Mouse (Mus musculus) heart, embryonic 11.5 days (tissue): Measurements from ENCODE around the gene Adprm. TPM values are rescaled to one million over a fixed set of nuclear protein-coding genes. Genes with fewer than 3 reads are reported as not detected.

ENCODE experiments used
- ATAC-seq: fragments of 200-750 bp; cut with Nextera tagmentation; replicated peaks from 2 replicates; pipeline ENCODE4 v1.8.0; 2017; ENCODE audit warnings: moderate library complexity; ENCODE audit not compliant: insufficient number of reproducible peaks, low FRiP score, low TSS enrichment
- H3K27ac ChIP-seq: fragments of 300-500 bp; sonication (generic); 2 replicates; pipeline ENCODE4 v1.5.1; 2014; ENCODE audit warnings: mild to moderate bottlenecking, low read depth, low read length
- H3K27me3 ChIP-seq: fragments of 300-500 bp; sonication (generic); 2 replicates; pipeline ENCODE4 v1.6.1; 2014; ENCODE audit warnings: mild to moderate bottlenecking, low read length, mixed read lengths; ENCODE audit not compliant: control insufficient read depth, insufficient read depth
- H3K36me3 ChIP-seq: fragments of 300-500 bp; sonication (generic); 2 replicates; pipeline ENCODE4 v1.6.1; 2014; ENCODE audit warnings: mild to moderate bottlenecking, low read length, moderate library complexity, mixed read lengths; ENCODE audit not compliant: control insufficient read depth, insufficient read depth
- H3K4me1 ChIP-seq: fragments of 300-500 bp; sonication (generic); 2 replicates; pipeline ENCODE4 v1.6.1; 2014; ENCODE audit warnings: low read length; ENCODE audit not compliant: control insufficient read depth, insufficient read depth
- H3K4me2 ChIP-seq: fragments of 300-500 bp; sonication (generic); 2 replicates; pipeline ENCODE4 v1.6.1; 2014; ENCODE audit warnings: mild to moderate bottlenecking, moderate library complexity
- H3K4me3 ChIP-seq: fragments of 300-500 bp; sonication (generic); 2 replicates; pipeline ENCODE4 v1.5.1; 2014; ENCODE audit warnings: low read depth, low read length
- H3K9ac ChIP-seq: fragments of 300-500 bp; sonication (generic); 2 replicates; pipeline ENCODE4 v1.6.1; 2014; ENCODE audit warnings: mild to moderate bottlenecking, low read depth, low read length, moderate library complexity
- H3K9me3 ChIP-seq: fragments of 300-500 bp; sonication (generic); replicated peaks from 2 replicates; pipeline ENCODE4 v1.6.1; 2016; ENCODE audit warnings: low read length; ENCODE audit not compliant: control insufficient read depth
- WGBS: fragments of 180-500 bp; shearing (Covaris S2); extraction: QIAGEN DNeasy Blood & Tissue Kit; methylation state at CpG from one replicate; pipeline ENCODE4 v1.1.7; 2014; ENCODE audit not compliant: insufficient replicate concordance; 5-methylcytosine and 5-hydroxymethylcytosine counted together
- polyA plus RNA-seq: library from polyadenylated mRNA; unstranded; fragments of >200 nt; fragmentation: Nextera tagmentation; extraction: Ambion mirVana; gene quantifications from 2 replicates; pipeline ENCODE4 v1.2.1, GENCODE M21; 2014

Adprm gene
- polyA plus RNA-seq, 1 experiment from 2014 or later: 18.9 TPM

DNA sequence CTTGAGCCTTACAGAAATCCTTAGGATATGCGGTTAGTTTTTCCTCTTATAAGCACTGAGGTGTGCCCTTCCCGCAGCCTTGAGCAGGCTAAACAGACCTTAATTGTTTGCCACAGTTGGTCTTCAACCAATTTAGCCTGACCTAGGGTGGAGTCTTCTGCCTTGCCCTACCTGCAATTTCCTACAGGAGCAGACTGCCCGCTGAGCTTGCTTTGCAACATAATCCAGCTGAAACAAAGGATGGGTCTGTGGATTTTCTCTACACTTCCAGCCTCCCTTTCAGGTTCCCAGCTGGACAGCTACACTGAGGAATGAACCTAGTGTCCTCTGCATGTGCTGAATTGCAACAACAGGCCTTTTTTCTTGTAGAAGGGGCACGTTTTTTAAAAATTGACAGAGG lies 40.8 kb downstream of the Adprm start:
- no peak for ATAC-seq
- Histone ChIP-seq H3K9ac (no peak overlapping the region), H3K36me3 (no peaks in the 10 kb centered on the region), H3K9me3 (no peaks in the 10 kb centered on the region), H3K4me1 (peaks cover 3% of the 10 kb centered on the region; the same call in 1 of the 2 replicates), H3K4me2 (no peak overlapping the region), H3K27me3 (no peaks in the 10 kb centered on the region), H3K4me3 (no peak overlapping the region), H3K27ac (no peak overlapping the region)
- 51% methylated on average over 4 of the region's 4 CpGs for WGBS

DNA sequence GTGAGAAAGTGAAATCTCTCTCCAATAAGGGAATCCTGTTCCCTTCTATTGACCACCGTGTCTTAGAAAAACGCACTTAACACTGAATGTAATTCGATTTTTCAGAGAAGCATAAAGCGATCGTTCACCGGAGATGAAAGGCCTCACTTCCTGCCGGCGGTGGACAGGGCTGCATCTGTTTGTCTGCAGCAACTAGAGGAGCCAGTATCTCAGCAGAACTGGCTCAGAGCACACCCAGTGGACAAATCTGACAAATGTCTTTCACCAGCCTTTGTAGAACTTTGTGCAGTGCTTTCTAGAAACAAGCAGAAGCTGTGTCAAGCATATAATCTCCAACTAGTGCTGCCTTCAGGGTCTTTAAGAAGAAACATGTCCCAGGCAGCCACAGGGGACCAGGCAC lies 42.0 kb downstream of the Adprm start:
- Histone ChIP-seq H3K9ac (no peak overlapping the region), H3K27me3 (no peaks in the 10 kb centered on the region), H3K36me3 (no peaks in the 10 kb centered on the region), H3K27ac (no peak overlapping the region), H3K9me3 (no peaks in the 10 kb centered on the region), H3K4me3 (no peak overlapping the region), H3K4me2 (peak overlapping the region; percentile 29), H3K4me1 (peaks cover 3% of the 10 kb centered on the region; the same call in 1 of the 2 replicates)
- ATAC-seq: no peak
- WGBS: 10% methylated on average over 8 of the region's 8 CpGs

DNA sequence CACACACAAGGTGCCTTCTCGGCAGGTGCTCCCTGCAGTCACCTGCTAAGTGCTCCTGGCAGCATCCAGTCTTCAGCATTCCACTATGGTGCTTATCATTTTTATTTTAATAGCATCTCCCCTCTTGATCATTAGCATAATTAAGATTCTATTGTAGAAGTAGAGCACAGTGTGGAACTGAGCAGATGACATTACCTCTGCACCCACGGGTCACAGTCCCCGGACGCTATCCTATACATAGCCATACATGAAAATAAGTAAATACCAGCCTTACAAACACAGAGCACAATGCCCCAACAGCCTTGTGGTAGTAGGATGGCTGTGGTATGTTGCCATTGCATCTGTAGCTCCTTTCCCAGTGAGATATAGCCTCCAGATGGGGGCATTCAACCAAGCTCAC lies 43.9 kb downstream of the Adprm start:
- H3K4me2 ChIP-seq: no peak overlapping the region
- no peak for ATAC-seq

GRCm38 (mm10) chr11:67007961-67008360 lies 44.4 kb downstream of the Adprm start:
- 82% methylated on average over 8 of the region's 8 CpGs for WGBS
- Histone ChIP-seq H3K9me3 (no peaks in the 10 kb centered on the region), H3K4me3 (no peak overlapping the region), H3K9ac (no peak overlapping the region), H3K4me1 (peaks cover 3% of the 10 kb centered on the region; the same call in 1 of the 2 replicates), H3K4me2 (no peak overlapping the region), H3K36me3 (no peaks in the 10 kb centered on the region), H3K27ac (no peak overlapping the region), H3K27me3 (no peaks in the 10 kb centered on the region)
- ATAC-seq: no peak

More for the DNA sequence above, 43.9 kb downstream of the Adprm start:
- WGBS: 92% methylated on average over 4 of the region's 4 CpGs
- no peak overlapping the region for H3K9ac ChIP-seq
- no peaks in the 10 kb centered on the region for H3K27me3 ChIP-seq
- no peak overlapping the region for H3K4me3 ChIP-seq
- no peaks in the 10 kb centered on the region for H3K9me3 ChIP-seq
- no peak overlapping the region for H3K27ac ChIP-seq
- H3K4me1 ChIP-seq: peaks cover 3% of the 10 kb centered on the region; the same call in 1 of the 2 replicates
- H3K36me3 ChIP-seq: no peaks in the 10 kb centered on the region

- WGBS: 42% methylated on average over 2 of the region's 2 CpGs
- ATAC-seq: no peak
- Histone ChIP-seq H3K9ac (no peak overlapping the region), H3K4me1 (peaks cover 6% of the 10 kb centered on the region; the same call in 1 of the 2 replicates), H3K27me3 (no peaks in the 10 kb centered on the region), H3K4me3 (no peak overlapping the region), H3K4me2 (no peak overlapping the region), H3K36me3 (no peaks in the 10 kb centered on the region), H3K9me3 (no peaks in the 10 kb centered on the region), H3K27ac (no peak overlapping the region)
Measured at GRCm38 (mm10) chr11:67002911-67003310, 49.5 kb downstream of the Adprm start.

- Histone ChIP-seq H3K4me2 (no peak overlapping the region), H3K4me3 (no peak overlapping the region), H3K9me3 (no peaks in the 10 kb centered on the region), H3K36me3 (no peaks in the 10 kb centered on the region), H3K9ac (no peak overlapping the region), H3K27me3 (no peaks in the 10 kb centered on the region), H3K4me1 (peaks cover 6% of the 10 kb centered on the region; the same call in 1 of the 2 replicates), H3K27ac (no peak overlapping the region)
- no peak for ATAC-seq
- 58% methylated on average over 1 of the region's 1 CpGs for WGBS
Measured at GRCm38 (mm10) chr11:67001717-67002116, 50.7 kb downstream of the Adprm start.

- WGBS: 66% methylated on average over 4 of the region's 4 CpGs
- Histone ChIP-seq H3K9ac (no peak overlapping the region), H3K36me3 (no peaks in the 10 kb centered on the region), H3K9me3 (no peaks in the 10 kb centered on the region), H3K27ac (no peak overlapping the region), H3K4me1 (peaks cover 6% of the 10 kb centered on the region; the same call in 1 of the 2 replicates), H3K27me3 (no peaks in the 10 kb centered on the region), H3K4me2 (no peak overlapping the region), H3K4me3 (no peak overlapping the region)
- no peak for ATAC-seq
Measured at GRCm38 (mm10) chr11:67000671-67001070, 51.7 kb downstream of the Adprm start.

- Histone ChIP-seq H3K4me3 (no peak overlapping the region), H3K27ac (no peak overlapping the region), H3K27me3 (no peaks in the 10 kb centered on the region), H3K4me1 (peaks cover 6% of the 10 kb centered on the region; the same call in 1 of the 2 replicates), H3K4me2 (no peak overlapping the region), H3K9me3 (no peaks in the 10 kb centered on the region), H3K9ac (0 out of 2 replicates have a peak overlapping the region, but pooled peaks have one; percentile 10), H3K36me3 (no peaks in the 10 kb centered on the region)
- 57% methylated on average over 14 of the region's 14 CpGs for WGBS
- no peak for ATAC-seq
Measured at GRCm38 (mm10) chr11:66998467-66999403, 53.7 kb downstream of the Adprm start.
